Mouse (Mus musculus): Measurements from ENCODE around the gene Rps6ka4.
A peak's percentile ranks its signal among the peaks of the same experiment; 100 is the strongest.

The Rps6ka4 gene

DNA sequence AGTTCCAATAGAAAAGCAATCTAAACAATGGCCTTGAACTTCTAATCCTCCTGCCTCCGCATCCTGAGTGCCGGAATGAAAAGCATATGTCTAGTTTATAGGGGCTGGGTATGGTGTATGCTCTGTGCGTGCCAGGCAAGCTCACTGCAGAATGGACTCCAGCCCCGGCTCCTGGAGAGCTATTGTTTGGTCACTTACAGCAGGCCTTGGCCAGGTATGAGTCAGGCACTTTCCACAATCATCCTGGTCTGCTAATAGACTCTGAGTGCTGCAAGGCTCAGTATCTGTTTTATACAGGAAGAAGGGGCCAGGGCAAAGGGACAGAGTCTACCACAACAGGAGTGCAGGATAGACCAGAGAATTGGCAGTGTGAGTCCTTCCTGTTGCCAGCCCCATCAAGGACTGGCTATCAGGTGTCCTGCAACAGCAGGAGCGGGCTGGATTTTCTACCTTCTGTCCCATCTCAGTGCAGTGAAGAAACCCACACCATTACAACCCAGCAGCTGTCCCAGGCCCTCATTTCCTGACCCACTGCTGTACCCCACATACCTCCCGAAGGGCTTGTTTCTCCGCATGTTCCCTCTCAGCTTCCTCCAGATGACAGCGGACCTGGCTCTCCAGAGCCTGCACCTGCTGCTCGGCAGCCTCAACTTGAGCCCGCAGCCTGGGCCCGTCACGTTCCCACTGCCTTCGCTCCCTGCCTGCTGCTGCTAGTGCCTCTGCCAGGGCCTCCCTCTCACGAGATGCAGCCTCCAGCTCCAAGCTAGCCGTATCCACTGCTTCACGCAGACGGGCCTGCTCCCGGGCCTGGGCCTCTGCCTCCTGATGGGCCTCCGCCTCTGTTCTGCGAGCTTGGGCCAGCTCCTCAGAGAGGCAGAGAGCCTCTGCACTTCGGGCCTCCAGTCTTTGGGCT is 12.2 kb upstream of the Rps6ka4 start:
- ATAC-seq (ENCODE audit: insufficient number of reproducible peaks, low FRiP score, low TSS enrichment), result no peak

DNA sequence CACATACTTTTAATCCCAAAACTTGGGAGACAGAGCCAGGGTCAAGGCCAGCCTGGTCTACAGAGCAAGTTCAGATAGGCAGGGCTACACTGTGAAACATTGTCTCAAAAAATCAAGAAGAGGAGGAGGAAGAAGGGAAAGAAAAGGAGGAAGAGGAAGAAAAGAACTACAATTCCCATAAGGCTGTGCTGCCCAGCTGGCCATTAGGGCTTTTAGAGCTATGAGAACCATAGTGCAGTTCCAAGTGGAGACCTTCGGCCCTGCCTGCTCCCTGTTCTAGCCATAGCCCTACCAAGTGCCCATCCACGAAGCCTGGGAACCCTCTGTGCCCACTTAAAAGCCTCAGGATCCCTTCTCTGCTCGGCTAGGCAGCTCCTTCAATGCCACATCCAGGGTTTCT is 11.1 kb upstream of the Rps6ka4 start:
- ATAC-seq (ENCODE audit: insufficient number of reproducible peaks, low FRiP score, low TSS enrichment), result no peak

DNA sequence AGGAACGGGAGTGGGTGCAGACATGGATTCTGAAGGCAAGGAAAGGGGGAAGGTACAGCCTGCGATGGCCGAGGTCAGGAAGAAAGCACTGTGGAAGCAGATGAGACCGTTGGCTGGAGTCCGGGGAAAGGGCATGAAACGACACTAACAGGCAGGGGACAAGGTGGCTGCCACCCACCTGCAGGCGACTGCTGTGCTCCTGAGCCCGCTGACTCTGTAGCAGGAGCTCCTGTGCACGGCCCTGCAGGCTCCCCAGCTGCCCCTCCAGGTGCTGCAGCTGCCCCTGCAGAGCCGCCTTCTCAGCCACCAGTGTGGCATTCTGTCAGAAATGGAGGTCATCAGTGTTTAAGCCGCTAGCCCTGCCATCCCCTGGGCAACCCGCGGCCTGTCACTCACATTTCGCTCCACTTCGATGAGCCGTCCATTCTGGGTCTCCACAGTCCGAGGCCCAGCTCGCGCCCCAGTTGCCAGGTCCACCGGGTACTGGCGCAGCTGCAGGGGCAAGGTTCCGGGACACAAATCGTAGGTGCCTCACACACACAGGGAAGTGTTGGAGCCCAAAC is 9.2 kb upstream of the Rps6ka4 start:
- ATAC-seq (ENCODE audit: insufficient number of reproducible peaks, low FRiP score, low TSS enrichment), result no peak

DNA sequence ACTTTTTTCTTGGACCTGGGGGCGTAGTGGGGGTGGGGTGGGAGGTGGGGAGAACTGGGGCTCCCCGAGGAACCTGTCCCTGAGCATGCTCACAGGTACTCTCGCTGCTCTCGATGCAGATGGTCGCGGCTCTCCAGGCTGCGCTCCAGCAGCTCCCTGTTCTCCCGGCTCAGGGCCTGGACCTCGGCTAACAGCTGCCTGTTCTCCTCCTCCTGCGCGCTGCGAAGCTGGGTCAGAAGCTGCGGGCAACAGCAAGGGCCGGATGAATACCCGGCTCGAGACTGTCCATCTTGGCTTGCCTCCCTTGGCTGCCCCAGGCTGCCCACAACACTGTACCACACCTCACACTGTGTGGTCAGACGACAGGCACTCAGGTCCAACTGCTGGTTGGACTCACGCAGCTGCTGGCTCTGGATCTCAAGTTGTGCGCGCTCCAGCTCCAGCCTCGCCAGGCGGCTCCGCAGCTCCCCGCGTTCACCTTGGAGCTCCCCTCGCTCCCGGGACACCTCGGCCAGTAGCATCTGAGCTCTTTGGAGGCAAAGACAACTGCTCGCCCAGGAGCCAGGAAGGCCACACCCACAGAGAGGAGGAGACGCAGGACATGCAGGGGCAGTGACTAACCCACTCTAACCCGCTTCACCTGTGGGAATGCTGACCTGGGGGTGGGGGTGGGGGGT is 7.5 kb upstream of the Rps6ka4 start:
- ATAC-seq (ENCODE audit: insufficient number of reproducible peaks, low FRiP score, low TSS enrichment), result no peak

DNA sequence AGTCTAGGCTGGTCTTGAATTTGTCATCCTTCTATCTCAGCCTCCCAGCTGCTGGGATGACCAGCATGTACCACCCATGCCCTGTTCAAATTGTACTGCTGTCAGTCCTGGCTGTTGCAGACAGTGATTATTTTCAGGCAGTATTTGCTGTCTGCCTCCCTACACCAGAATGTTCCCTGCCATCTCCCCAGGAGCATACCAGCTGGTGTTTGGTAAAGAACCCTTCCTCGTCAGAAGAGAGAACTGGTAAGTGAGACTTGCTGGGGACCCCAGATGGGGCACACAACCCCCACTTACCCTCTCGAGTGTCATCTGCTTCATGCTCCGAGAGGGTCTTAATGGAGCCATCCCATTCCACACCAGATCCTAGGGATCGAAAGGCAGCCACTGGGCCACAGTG is 5.6 kb upstream of the Rps6ka4 start:
- ATAC-seq (ENCODE audit: insufficient number of reproducible peaks, low FRiP score, low TSS enrichment), result no peak

DNA sequence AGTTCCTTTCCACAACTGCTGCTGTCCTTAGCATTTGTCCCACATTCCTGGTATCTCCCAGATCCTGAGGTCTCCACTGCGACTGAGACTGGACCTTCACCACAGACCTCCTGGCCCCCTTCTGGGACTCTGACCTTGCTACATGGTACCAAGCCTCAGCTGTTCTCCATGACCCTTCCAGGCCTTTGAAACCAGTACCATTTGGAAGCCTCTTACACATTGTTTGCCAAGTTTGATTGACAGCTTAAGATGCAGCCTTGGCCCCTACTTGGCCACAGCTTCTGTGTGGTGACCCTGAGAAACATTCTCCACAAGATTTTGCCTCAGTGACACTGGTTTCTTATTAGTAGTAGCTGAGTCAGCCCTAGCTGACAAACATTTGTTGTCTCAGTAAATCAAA is 1.9 kb upstream of the Rps6ka4 start:
- ATAC-seq (ENCODE audit: insufficient number of reproducible peaks, low FRiP score, low TSS enrichment), result no peak

DNA sequence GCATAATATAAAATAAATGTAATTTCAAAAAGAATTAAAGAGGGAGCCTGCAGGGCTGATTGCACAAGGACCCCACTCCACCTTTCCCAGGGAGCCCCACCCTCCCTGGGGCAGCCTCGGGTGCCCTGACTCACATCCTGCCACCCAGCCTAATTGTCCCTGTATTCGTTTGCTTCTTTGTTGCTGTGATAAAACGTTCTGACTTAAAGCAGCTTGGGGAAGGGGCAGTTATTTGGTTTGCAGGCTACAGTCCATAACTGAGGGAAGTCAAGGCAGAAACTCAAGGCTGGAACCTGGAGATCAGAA is 809 bp upstream of the Rps6ka4 start:
- ATAC-seq (ENCODE audit: insufficient number of reproducible peaks, low FRiP score, low TSS enrichment), result no peak

DNA sequence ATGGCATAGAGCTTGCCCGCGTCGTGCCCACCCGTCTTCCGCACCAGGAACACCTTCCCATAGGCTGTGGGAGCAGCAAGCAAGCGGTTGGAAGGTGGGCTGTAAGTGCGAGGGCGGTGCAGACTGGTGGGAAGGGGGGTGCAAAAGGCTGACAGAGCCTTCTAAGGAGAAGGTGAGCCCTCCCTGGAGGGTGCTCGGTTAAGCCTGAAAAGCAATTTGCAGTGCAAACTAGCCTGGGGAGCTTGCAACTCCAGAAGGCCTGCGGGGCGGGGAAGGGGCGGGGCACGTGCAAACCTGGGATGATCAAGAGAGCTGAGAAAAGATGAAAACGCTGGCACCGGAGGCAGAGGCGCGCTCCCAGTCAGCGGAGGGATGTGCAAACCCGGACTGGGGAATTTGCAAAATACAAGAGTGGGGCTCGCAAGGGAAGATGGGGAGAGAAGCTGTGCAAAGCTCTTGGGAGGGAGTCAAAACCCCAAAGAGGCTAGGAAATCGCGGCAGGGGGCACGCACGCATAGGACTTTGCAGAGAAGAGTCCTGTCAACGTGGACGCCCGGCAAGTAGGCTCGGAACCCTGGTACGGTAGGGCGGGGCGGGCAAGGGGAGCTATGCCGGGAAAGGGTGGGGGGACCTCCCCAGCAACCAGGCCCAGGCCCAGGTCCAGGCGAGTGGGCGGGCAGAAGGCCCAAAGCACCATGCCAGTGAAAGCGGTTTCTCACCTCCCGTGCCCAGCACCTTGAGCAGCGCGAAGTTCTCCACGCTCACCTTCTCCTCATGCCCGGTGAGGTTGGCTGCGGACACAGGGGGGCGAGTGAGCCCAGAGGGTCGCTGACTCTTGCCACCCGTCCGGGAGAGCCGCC is 591 bp downstream of the Rps6ka4 start:
- 0 out of 2 replicates have a peak, but pooled peaks have one; percentile 16 for ATAC-seq (ENCODE audit: insufficient number of reproducible peaks, low FRiP score, low TSS enrichment)

DNA sequence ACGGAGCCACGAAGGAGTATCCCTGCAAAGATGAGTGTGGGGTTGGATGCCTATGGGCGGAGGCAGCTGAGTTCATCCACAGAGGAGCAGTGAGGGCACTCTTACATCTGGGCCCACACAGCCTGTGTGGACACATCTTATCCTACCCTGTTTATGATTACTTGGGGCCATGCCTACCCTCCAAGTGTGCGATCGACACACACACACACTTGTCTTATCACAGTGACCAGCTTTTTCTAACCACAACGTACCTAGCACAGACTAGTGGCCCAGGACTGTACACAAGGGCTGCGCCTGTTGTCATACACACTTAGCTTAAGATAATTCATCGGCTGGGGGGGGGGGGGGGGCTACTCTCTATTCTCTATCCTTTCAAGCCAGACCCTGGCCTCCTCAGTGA is 8.1 kb downstream of the Rps6ka4 start:
- ATAC-seq (ENCODE audit: insufficient number of reproducible peaks, low FRiP score, low TSS enrichment), result no peak

DNA sequence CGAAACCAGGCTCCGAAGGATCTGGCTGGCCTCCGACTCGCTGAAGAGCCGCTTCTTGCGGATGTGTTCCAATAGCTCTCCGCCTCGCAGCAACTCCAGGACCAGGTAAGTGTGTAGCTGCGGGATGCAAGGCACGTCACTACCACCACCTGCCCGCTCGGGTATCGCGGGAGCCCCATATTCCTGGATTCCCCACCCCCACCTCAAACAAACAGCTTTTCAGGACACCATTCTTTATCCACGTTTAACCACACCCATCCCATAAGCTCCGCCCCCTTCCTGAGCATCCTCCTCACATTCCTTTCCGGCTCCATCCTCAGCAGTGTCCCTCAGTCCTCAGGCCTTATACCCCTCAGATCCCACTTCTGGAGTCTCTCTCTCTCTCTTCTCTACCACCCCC is 9.1 kb downstream of the Rps6ka4 start:
- ATAC-seq (ENCODE audit: insufficient number of reproducible peaks, low FRiP score, low TSS enrichment), result no peak

DNA sequence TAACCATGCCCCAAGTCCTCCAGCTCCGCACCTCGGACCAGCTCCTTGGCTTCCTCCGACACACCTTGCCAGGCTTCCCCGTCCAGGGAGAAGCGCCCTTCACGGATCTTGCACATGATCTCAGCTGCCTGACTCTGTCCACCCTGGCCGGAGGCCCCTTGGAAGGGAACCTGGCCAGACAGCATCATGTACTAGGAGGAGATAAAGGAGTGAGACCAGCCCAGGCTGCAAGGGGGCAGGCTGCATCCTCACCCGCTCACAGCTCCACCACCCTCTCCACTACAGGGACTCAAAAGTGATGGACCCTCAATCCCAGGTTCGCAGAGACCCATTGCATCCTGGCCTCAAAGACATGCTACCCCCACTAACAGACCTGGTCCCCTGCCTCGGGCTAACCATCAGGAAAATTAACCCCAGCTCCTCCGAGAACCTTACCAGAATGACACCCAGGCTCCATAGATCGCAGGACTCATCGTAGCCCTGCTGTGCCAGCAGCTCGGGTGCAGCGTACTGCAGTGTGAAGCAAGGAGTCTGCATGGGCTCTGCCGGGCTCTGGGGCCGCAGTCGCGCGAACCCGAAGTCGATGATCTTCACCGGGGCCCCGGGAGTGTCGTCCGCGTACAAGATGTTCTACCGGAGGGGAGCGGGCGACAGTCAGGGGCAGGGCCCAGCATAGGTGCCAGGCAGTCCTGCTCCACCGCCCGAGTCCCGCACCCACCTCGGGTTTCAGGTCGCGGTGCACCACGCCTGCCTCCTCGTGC is 9.7 kb downstream of the Rps6ka4 start:
- no peak for ATAC-seq (ENCODE audit: insufficient number of reproducible peaks, low FRiP score, low TSS enrichment)

DNA sequence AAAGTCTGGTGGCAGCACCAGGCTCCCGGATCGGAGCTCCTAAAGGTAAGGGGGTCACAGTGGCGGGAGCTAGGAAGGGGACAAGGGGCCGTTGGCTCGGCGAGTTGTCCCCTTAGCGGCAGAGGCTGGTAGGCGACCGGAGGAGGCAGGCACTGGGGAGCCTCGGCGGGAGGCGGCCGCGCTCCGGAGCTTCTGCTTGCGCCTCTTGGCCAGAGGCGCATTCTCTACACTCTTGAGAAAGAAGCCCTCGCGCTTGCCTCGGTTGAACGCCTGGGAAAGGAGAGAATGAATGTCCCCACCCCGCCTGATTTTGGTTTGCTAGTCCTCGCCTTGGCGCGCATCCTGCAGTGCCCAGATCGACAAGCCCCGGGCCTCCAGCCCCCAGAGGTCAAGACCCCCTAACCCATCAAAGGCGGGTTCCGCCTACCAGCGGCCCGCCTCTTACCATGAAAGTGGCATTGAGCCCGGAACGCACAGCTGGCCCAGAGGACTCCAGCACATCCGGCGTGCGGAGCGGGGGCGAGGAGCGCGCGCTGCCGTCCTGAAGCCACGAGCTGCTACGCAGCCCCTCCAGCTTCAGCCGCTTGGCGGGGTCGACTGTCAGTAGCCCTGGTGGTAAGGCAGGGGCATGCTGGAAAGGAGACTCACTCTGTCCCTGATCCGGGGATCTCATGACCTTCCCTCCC is 10.4 kb downstream of the Rps6ka4 start:
- no peak for ATAC-seq (ENCODE audit: insufficient number of reproducible peaks, low FRiP score, low TSS enrichment)

DNA sequence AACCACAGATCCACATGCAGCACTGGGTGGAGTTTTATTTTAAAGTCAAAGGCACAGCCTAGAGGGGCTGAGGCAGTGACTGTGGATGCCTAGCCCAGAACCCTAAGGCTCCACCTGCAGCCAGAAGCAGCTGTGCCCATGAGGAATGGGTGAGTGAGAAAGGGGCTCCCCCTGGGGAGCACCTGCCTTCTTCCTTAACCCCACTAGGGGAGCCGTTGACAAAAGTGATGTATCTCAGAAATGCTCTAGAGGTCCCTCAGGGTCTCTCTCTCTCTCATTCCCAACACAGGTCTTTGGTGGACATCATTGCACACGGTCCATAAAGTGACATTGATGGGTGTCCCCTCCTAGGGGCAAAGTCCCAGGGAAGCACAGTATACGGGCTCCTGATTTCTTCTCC is 11.4 kb downstream of the Rps6ka4 start:
- no peak for ATAC-seq (ENCODE audit: insufficient number of reproducible peaks, low FRiP score, low TSS enrichment)

DNA sequence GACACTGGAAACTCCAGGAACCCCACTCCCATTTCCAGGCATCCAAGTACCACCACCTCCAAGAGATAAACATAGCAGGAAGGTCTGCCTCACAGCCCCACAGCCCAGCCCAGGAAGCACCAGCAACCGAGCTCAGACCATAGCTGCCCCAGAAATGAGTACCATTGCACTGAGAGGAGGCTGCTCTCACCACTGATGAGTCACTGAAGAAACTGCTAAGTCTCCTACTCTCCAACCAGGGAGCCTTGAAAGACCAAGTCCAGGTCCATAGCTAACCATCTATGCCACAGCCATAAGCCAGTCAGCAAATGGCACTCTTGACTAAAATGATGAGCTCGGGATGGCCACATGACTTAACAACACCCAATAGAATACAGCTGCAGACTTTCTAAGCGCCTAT is 13.8 kb downstream of the Rps6ka4 start:
- ATAC-seq (ENCODE audit: insufficient number of reproducible peaks, low FRiP score, low TSS enrichment), result no peak

DNA sequence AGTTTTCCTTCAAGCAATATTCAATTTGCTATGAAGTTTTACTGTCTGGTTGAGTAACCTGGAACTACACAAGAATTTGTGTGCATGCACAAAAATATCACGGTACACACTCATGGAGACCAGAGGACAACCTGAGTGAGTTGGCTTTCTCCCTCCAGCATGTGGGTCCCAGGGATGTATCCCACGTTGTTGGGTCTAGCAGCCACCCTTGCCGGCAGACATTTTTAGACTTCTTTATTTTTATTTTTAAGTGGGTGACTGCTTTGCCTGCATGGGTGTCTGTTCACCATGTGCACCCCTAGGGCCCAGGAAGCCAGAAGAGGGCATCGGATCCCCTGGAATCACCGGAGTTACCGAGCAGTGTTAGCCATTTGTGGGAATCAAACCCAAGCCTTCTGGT is 15.1 kb downstream of the Rps6ka4 start:
- no peak for ATAC-seq (ENCODE audit: insufficient number of reproducible peaks, low FRiP score, low TSS enrichment)

DNA sequence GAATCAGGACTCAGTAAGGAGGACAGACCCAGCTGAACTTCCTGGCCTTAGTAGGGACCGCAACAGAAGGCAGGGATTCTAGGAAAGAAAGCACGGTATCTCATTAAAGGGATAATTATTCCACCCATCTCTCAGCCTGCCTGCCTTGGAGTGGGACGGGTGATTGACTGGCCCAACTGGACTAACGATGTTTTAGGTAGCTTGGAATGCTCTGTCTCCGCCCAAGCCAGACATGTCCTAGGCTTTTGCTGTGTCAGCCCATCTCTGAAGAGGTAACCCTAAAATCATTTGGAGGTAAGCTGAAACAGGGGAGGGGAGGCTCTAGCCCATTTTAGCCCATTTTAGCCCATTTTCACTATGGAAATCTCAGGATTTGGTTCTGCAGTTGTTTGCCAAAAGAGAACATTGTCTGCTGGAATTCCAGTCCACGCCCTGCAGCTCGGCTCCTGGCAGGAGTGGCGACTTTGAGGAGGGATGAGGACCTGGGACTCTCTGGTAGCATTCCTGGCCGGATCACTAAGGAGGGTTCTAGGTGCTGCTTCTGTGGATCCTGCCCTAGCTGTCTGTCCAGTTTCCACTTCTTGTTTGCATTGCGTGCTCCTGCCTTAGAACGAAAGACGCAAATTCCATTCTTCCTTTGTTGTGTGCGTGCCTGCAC is 19.8 kb downstream of the Rps6ka4 start:
- no peak for ATAC-seq (ENCODE audit: insufficient number of reproducible peaks, low FRiP score, low TSS enrichment)

DNA sequence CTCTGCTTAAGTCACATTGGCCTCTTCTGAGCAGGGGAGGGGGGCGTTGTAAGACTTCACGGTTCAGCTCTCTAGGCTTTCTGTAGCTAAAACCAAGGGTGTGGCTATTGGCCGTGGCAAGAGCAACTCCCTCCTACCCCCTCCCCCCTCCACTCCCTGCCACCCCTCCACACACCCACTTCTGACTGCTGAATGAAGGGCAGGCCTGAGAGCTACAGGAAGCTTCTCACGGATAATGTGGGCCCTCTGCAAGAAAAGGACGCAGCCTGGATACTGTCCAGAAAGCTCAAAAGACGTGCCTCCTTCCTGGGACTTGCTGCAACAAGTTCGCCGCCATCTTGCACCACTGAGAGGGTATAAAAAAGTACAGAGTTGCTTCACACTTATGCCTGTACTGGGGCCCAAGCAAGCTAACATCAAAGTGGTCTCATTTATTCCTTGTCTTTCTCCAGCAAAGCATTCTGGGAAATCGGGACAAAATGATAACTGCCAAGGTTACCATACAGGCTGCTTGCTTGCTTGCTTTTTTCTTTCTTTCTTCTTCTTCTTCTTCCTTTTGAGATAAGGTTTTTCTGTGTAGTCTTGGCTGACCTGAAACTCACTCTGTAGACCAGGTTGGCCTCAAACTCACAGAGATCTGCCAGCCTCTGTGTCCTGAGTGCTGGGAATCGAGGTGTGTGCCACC is 21.2 kb downstream of the Rps6ka4 start:
- no peak for ATAC-seq (ENCODE audit: insufficient number of reproducible peaks, low FRiP score, low TSS enrichment)

DNA sequence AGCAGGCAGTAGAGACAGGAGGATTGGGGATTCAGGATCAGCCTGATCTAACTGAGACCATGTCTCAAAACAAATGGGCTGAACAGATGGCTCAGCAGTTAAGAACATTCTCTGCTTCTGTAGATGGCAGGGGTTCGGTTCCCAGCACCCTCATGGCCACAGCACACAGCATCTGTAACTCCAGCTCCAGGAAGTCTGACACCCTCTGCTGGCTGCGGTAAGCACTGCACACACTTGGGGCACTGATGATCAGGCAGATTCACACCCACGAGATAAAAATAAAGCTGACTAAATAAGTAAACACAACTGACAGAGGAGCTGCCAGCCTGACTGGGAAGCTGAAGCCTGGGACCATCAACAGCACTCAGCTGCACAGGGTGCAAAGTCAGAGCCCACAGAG is 25.5 kb downstream of the Rps6ka4 start:
- ATAC-seq (ENCODE audit: insufficient number of reproducible peaks, low FRiP score, low TSS enrichment), result no peak
